Mouse (Mus musculus) embryo, embryonic 11.5 days (tissue): ENCODE data around the gene Asf1a.
"Not testable (repeated sequence)": the region's sequence is repeated elsewhere in the genome, so short reads cannot be mapped to it uniquely, and the experiment has no call there.

Experiments
- DNase-seq: peaks from one replicate; pipeline ENCODE4 v3.0.0-alpha.2; 2012; ENCODE audit warnings: low read depth, low spot score

Gene Asf1a

GRCm38 (mm10) chr10:53596677-53597120, at the start of gene Asf1a:
Gene Asf1a (plus strand): TSS chr10:53596757.
- DNase-seq: peak; percentile 94

- no peak for DNase-seq
Observed at GRCm38 (mm10) chr10:53562001-53562400, 34.6 kb upstream of the Asf1a start.

- DNase-seq: no peak
Observed at GRCm38 (mm10) chr10:53565538-53565937, 31.0 kb upstream of the Asf1a start.

GRCm38 (mm10) chr10:53568531-53568930, 28.0 kb upstream of the Asf1a start:
- DNase-seq: no peak

GRCm38 (mm10) chr10:53580137-53580536, 16.4 kb upstream of the Asf1a start:
- no peak for DNase-seq

- no peak for DNase-seq
Observed at GRCm38 (mm10) chr10:53580621-53581081, 15.9 kb upstream of the Asf1a start.

GRCm38 (mm10) chr10:53581087-53581486, 15.5 kb upstream of the Asf1a start:
- DNase-seq: no peak

GRCm38 (mm10) chr10:53585777-53586176, 10.8 kb upstream of the Asf1a start:
- no peak for DNase-seq

- DNase-seq: no peak
Observed at GRCm38 (mm10) chr10:53595744-53596676, 547 bp upstream of the Asf1a start.

GRCm38 (mm10) chr10:53597121-53597881, 744 bp downstream of the Asf1a start:
- DNase-seq: no peak

GRCm38 (mm10) chr10:53598821-53599220, 2.3 kb downstream of the Asf1a start:
- DNase-seq: no peak

- DNase-seq: no peak
Observed at GRCm38 (mm10) chr10:53605328-53605727, 8.8 kb downstream of the Asf1a start.

- DNase-seq: no peak
Observed at GRCm38 (mm10) chr10:53608274-53608673, 11.7 kb downstream of the Asf1a start.

- DNase-seq: no peak
Observed at GRCm38 (mm10) chr10:53612172-53612571, 15.6 kb downstream of the Asf1a start.

GRCm38 (mm10) chr10:53613955-53614354, 17.4 kb downstream of the Asf1a start:
- DNase-seq: no peak

- no peak for DNase-seq
Observed at GRCm38 (mm10) chr10:53615850-53616616, 19.5 kb downstream of the Asf1a start.

- peak; percentile 86 for DNase-seq
Observed at GRCm38 (mm10) chr10:53629247-53629917, 32.8 kb downstream of the Asf1a start.

GRCm38 (mm10) chr10:53629918-53630250, 33.3 kb downstream of the Asf1a start:
- DNase-seq: peak; percentile 94

- DNase-seq: not testable (repeated sequence)
Observed at GRCm38 (mm10) chr10:53630339-53630738, 33.8 kb downstream of the Asf1a start, which contains the start of gene Mcm9. Gene Mcm9 (minus strand): TSS chr10:53630439.

- DNase-seq: no peak
Observed at GRCm38 (mm10) chr10:53634160-53634559, 37.6 kb downstream of the Asf1a start.
